Mouse (Mus musculus) adrenal gland, postnatal 36 days (tissue): ENCODE measurements at regions not wholly inside any gene's neighbourhood (a gene's known extent, or its start where the extent isn't known, plus 50 kb on each side); places are given as distances from the start of the nearest gene placed in this dataset.

Experiments used
- DNase-seq, 2 experiments: peaks; one replicate each; pipeline ENCODE4 v3.0.0; 2021; ENCODE audit warnings: mixed read lengths in 1 of 2

DNA sequence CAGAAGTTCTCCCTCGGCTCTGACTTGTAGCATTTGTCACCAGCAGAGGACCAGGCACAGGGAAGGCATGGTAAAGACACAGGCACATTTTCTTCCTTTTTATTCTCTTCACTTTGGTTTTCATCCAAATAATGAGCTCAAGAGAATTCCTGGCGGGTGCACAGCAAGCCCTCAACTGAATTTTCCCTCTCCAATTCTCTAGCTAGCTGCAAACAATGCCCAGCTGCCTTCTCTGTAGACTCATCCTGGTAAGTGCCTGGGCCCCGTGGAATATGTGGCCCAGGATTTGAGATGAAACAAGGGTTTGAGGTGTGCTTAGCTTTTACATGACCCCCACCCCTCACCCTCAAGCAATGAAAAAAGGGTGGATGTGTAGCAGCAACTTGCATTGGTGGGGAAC is 90.4 kb downstream of the Otol1 start:
- no peak for DNase-seq

DNA sequence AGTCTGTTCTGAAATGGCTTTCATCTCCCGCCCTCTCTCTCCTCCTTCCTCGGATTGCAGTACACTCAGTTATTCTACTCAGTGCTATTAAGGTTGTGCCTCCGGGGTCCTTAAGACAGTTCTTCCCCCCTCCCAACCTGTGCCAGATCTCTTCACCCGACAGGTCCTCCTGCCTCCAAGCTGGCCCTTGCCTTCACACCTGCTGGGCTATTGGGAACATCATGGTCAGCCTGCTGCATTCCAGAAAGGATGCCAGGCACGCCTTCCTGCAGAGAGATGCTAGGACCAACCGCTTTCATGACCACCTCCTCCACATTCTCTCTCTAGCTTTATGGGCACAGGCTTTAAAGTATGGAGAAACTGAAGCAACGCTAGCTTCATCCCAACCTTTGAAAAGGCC is 94.7 kb downstream of the Otol1 start:
- DNase-seq, result no peak

DNA sequence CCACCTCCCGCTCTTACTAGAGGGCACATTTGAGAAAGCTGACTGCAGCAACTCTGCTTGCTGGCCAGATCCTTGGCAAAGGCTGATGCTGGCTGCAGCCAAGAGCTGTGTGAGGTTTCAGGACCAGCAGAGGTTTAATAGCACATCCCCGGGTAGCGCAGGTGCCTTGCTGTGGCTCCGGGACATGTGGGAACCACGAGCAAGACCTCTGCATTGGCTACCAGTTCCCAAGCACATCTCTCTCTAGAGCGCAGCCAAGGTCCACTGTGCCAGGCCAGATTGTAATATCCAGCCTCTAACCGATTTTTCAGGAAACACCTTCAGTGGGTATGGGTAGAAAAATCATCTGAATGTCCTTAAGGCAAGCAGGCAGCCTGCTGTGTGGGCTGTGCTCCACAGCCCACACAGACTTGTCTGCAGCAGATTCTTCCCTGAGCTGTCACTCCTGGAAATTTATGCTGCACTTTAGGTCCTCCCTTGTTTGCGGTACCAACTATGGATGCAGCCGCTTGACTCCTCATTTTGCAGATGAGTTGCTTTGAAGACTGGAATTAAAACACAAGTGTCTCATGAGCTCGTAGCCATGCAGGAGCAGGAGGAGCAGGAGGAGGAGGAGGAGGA is 95.3 kb downstream of the Otol1 start:
- DNase-seq, result no peak

DNA sequence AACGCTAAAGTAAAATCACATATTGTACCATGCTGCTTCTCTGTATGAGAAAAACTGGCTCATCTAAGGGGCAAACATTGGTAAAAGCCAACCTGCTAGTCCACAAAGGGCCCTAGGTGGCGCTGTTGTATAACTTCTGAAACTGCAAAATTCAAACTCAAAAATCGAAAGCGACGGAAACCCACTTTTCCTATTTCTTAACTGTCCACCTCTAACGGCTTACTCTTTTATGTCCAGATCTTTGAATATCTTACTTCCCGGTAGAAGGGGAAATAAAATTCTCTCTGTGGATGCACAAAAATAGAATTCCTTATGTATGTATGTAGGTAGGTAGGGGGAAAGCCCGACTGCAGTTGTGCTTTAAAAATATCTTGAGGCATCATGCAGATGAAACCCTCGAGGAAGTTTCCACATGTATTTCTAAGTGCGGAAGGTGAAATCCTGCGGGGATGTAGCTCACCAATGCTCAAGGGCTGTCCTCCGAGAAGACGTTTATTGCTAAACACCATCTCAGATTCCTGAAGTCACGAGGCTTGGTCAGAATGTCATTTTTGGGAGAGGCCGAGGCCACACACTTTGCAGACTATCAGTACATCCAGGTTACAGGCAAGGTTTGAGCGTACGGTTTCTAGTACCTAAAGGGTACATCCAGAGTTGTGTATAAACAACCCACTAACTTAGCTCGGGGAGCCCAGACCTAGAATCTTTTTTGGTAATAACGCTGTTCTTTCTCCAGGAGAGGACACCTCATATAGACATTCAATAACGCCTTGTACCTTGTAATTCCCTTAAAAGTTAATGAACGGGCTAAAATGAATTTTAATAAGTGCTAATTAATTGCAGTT is 96.8 kb downstream of the Otol1 start:
- peak; percentile 53 to 67 for DNase-seq

DNA sequence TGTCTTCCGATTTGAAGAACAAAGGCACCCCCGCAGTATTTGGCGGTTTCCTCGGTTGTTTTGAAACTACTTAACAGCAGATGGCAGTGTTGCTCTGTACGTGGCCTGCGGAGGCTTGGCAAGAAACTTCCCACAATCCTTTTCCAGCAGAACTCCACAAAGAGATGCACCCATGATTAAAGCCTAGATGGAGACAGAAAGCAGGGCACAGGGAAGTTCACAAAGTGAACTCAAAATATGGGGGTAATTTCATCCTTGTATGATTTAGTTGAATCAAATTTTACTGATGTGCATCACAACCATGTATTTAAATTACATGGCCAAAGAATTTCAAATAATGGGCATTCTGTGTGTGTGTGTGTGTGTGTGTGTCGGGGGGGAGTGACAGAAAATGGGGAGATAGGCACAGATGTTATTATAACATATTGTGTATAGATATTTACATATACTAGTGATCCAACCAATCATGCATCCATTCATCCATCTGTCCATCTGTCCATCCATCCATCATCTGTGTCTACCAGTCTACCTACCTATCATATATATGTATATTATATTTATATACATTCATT is 97.5 kb downstream of the Otol1 start:
- peak; percentile 16 to 49 for DNase-seq

DNA sequence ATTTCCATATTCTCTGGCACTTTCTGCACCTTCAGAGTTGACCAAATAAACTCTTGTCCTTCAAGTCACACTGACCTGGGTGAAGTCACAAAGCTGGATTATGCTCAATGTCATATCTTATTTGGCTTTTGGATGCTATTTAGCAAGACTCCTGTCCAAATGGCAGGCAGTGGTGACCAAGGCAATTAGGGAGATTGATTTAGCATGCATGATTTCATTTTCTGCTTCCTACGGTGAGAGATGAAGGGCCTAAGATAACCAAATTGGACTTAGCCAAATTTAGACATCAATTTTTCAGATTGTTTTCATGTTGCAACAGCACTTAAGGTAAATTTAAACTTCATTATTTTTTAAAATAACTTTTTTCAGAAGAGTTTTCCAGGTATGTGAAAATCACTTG is 98.1 kb downstream of the Otol1 start:
- DNase-seq, result no peak

DNA sequence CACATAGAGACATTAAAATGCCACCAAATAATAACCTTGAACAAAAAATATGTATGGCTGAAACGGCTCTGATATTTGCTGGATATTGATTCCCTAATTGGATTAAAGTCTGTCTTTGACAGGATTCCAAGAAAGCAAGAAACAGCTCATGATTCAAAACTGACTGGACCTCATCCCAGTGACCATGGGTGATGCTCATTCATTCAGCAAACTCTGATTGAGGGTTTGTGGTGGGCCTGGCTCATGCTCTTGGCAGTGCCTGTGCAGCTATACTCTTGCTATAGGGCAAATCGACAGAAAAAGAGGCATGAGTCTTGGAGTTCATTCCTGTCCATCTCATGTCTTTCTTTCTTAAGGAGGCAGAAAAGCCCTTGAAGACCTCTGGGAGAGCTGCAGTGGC is 98.7 kb downstream of the Otol1 start:
- DNase-seq, result no peak

DNA sequence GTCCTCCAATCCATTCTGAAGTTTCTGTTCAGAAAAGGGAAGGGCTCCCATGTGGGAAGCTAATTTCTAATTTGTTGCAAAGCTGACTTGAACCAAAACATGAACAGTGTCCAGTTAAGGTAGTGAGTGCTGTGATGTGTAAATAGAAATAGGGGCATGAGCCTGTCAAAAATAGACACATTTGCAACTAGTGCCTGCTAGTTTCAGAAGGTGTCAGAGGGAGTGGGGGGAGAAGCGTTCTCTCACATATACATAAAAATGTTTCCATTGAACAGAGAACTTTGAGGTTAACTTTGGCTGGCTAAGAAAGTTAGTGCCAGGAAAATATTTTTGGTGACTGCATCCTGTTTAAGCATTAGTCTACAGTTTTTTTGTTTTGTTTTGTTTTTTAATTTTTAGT is 118.8 kb downstream of the Otol1 start:
- DNase-seq, result no peak

DNA sequence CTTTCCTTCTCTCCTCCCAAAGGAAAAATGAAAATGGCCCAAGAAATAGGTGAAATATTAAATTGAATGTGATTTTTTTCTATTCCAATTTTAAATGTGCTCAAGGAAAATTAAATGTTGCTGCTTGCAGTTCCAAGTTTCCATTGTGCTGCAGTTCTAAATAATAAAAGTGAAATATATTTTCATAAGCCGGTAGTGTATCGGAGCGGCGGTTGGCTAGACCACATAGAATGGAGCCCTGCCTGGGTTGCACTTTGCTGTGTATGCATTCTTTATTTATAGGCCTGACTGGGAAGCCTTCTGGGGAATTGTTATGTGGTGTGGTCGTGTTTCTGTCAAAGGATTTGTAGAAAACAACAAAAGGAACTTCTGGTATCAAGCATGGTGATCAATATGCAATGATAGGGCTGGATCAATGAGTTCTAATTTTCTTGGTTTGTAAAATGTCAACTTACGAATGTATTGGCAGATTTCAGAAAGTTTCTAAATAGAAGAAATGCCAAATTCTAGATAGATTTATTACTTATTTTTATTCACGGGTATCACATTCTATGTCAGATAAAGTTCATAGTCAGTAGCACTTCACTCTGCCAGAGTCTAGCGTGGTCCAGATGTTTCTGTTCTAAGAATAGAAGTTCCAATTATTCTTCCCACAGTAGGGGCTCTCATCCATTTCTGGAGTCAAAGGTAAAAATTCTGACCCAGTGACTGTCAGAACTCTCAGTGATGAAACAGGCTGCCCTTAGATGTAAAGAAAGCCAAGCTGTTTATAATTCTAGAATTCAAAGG is 123.0 kb downstream of the Otol1 start:
- DNase-seq, result no peak

DNA sequence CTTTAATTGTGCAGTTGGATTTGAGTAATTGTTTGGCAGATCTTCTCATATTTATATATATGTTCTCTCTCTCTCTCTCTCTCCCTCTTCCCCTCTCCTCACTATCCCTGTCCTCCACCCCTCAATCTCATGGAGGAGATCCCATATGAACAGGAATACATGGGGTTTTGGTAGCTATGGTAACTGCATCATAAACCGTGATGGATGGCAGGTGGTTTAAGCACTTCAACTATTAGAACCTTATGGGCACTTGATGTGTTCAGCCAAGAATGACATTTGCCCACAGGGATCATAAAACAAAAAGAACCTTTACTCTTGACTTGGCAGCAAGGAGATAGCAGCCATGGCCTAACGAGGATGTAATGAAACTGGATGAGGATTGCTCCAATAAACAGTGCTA is 127.5 kb downstream of the Otol1 start:
- DNase-seq, result no peak

DNA sequence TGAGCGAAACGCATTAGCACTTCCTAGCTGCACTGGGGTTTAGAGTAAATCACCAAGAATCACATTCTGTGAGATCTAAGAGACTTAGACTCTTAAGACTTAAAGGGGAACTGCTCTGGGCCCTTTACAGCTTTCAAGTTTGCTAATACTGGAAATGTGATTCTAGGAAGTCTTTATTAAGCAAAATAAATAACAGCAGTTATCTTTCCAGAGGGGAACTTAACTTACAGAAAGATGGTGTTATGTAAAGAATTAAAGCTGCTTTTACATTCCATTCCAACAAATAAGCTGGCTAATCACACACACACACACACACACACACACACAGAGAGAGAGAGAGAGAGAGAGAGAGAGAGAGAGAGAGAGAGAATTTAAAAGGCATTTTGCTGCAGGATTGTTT is 131.1 kb downstream of the Otol1 start:
- no peak for DNase-seq

DNA sequence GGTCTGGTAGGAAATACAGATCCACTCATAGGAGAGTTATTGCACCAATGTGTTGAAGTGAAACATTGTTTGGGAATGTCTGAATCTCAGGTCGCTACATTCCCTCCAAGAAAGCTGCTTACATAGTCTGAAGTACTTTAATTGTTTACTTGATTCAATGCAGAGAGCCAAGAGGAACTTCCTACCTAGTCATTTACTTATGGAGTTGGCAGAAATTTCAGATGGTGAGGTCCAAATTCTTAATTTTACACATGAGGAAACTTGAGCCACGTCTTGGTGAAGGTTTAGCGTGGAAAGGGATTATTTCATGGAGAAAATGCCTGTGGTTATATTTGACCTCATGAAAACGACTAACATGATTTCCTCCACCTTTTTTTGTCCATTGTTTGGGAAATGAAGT is 131.5 kb downstream of the Otol1 start:
- DNase-seq, result no peak

DNA sequence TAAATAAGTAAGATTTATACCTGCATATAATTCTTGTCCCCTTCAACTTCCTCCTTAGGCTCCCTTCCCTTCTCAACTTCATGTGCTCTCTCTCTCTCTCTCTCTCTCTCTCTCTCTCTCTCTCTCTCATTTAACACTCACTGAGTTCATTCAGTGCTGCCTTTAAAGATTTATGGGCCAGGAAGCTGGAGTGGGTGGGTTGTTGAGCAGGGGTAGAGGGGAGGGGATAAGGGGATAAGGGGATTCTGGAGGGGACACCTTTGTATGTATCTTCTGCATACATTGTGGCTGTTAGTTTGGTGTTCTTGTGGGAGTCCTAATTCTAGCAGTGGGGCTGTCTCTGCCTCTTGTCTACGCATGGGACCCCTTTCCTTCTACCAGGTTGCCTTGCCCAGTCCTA is 138.3 kb downstream of the Otol1 start:
- DNase-seq, result no peak

DNA sequence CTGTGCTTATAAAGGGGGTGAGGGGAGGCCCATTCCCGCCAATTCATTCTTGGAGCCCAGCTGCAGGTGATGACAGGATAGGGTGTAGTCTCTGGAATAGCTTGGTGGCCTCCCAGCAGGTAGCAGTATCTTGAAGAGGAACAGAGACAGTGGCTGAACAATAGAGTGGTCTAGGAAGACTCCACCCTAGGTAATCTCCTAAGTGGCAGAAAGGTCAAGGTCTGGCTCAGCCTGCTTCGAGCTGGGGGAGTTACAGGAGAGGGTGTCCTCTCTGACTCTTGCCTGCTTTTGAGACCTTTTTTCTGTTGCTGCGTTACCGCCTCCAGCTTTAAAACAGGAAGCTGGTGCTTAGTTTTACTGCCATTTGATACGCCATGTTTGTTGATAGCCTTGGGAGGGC is 143.7 kb downstream of the Otol1 start:
- DNase-seq, result no peak

DNA sequence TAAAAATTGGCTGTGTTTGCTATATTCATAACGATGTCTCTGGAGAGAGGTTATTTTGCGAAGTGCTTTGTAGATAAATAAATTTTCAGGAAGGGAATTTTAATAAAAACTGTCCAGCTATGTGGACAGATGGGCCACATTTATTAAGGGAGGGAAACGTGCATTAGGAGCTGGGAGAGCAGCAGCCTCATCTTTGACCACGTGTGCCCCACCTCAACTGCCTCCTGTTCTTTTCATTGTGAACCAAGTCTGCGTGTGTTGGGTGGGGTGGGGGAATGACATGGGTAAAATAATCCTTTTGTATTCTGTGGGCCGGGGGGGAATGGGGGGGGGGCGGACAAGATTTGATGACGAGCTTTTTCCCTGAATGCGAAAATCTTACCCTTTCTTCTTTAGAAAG is 152.6 kb downstream of the Otol1 start:
- no peak for DNase-seq

DNA sequence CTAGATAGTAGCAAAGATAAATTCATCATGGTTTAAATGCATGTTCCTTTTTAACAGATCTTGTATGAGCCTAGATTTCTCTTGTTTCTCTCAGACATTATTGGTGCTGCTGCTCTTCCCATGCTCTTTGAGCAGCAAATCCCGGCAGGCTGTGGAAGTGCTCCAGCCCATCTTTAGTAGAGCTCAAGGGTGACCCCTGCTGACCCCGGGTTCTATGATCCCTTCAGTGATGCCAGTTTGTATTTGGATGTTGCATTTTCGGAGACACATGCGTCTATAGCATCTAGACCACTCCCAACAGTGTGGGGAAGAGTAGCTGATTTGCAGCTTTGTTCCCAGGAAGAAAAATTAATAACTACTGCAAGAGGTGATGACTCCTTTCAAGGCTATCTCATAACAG is 164.3 kb downstream of the Otol1 start:
- DNase-seq, result no peak

DNA sequence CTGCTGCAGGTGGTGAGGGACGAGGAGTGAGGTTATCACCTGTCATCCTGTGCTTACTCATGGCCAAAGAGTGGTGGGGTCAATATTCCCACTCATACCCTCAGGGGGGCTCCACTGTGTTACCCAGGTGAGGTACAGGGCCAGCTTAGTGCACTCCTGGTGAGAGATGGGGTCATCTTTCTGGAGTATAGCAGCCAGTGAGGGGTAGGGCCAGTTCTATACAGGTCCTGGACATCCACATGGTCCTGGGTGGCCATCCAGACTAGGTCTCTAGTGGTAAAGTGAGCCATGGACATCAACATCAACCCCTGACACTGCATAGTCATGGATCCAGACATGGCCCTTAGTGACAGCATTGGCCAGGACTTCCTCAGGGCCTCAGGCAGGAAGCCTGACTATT is 169.0 kb downstream of the Otol1 start:
- DNase-seq, result no peak

DNA sequence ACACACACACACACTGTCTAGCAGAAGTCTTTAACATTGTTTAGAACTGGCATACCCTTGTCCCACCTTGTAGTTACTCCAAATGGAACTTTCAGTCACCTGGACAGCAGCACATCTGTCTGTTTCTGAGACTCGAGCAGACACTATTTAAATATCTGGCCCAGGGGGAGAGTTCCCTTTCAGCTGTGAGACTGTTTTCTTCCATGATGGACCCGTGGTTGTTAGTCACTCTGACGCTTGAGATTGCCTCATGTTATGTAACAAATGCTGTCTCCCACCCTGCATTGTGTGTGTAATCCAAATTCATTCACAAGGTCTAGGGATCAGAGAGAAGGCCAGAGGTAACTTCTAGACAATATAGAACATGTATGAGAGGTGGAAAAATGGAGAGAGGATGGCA is 174.2 kb downstream of the Otol1 start:
- no peak for DNase-seq

DNA sequence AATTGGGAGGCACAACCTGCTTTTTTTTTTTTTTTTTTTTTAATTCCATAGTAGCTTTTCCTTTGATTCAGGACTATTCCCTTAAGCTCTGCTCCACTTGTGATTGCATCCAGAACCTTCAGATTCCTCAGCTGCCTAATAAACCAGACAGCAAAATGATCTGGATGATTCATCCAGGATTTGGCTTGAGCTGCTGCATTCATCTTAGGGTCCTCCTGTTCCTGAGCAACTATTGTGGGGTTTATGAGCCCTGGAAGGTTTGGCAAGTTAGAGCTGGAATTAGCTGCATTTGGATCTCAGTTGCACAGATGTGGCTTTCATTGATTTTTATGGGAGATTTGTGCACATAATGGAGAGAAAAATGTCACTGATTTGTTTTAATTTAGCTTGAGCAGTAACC is 183.3 kb downstream of the Otol1 start:
- DNase-seq, result no peak

DNA sequence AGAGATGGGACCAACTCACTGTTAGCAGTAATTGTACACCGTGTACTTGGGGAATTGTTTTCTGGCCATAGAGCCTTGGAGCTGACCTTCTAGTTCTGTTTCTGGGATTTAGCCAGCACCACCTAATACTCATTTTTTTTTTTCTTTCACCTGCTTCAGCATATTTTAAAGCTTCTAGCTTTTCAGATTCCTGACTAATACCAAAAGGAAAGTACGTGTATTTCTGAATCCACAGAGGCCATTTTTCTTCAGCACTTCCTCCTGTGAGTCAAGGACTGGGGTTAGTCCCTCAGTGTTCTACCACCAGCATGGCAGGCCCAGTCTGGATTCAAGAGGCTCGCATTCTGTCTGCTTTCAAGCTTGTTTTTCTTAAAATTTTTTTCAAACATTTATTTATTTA is 189.3 kb downstream of the Otol1 start:
- DNase-seq, result no peak

DNA sequence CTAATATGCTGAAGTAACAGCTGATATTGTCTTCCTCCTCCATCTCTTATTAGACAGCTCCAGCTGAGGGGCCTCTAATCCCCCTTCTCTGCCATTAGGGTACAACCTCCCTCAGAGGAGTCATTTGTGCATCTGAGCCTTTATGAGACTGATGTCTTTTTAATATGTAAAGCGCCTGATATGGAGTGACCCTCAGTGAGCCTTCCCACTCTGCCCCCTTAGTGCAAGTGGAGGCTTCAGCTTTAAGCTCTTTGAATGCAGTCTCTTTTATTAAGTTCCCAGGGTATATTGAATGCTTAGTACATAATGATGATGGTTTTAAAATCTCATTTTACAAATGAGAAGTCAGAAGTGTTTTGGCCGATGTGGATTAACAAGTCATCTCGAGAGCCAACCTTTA is 191.5 kb downstream of the Otol1 start:
- DNase-seq, result no peak

DNA sequence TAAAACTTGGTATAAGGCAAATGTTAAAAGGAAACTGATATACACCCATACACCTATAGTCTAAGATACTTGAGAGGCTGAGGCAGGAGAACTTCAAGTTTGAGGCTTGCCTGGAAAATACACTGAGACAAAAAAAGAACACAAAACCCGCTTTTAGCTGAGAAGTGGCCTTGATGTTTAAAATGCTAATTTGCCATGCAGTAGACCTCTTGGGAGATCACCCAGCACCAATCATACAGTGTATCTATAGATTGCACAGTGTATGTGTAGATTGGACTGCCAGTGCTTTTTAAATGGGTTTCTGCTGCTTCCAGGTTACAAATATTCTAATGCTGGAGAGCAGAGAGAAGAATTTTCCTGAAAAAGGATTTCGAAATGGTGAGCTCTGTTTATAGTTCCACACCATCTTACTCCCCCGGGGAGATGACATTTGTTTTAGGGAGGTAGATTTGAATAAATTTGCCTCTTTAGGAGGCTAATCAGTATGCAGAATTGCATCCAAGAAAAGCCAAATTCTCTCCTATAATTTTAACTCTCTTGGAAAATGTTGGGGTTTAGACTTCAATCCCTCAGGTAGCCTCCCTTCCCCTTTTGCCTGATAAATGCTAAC is 194.0 kb downstream of the Otol1 start:
- no peak for DNase-seq

DNA sequence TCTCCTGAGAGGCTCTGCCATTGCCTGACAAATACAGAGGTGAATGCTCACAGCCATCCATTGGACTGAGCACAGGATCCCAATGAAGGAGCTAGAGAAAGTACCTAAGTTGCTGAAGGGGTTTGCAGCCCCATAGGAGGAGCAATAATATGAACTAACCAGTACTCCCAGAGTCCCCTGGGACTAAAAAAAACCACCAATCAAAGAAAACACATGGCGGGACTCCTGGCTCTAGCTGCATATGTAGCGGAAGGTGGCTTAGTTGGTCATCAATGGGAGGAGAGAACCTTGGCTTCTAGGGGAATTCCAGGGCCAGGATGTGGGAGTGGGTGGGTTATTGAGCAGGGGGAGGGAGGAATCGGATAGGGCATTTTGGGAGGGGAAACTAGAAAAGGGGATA is 207.8 kb downstream of the Otol1 start:
- DNase-seq, result no peak
